Mouse (Mus musculus): Measurements from ENCODE around the gene Gm8765.

- TF ChIP-seq POLR2A (IDR thresholded peaks at IDR 0.05; ENCODE audit: low read depth, low read length) (no peak), CTCF (IDR thresholded peaks at IDR 0.05; ENCODE audit: extremely low read depth, insufficient read depth, insufficient read length, insufficient replicate concordance) (no peak)
Measured at GRCm38 (mm10) chr13:50751732-50752131, 53.6 kb downstream of the Gm8765 start.

All from spleen, adult 2 months (tissue).